Mouse (Mus musculus): ENCODE results near the gene Ndufa4.
"Not testable (repeated sequence)": the region's sequence is repeated elsewhere in the genome, so short reads cannot be mapped to it uniquely, and the experiment has no call there.

Gene Ndufa4

DNA sequence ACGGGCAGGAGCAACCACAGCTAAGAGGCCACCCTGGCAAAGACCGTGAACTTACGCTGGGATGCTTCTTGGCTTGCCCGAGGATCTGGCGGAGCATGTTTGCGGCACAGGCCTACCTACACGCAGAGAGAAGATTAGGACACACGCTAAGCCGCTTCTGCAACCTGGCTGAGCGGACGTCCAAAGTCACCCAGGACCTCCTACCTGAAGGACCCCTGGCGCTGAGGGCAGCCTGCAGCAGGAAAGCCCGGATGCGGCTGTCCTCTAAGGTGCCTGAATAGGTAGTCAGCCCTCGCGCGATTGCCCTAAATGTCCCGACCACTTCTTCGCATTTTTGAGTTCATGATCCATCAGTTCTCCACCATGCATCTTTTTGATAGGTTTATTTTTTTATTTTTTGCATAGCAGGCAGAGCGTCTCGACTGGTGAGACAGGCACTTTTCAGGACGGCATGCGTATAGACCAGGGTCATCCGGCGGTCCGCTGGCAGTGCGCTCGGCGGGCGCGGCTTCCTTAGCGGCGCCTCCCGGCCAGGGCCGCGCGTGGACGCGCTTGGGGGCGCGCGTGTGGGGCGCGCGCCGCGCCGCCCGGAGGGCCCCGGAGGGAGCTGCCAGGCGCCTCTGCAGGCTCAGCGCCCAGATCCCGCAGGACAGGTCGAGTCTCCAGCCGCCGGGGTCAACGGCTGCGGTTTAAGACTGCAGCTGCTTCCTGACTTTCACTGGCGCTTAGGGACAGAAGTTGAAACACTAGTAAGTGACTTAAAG lies at the start of gene Ndufa4, which contains the start of gene Phf14:
TSS of gene Ndufa4 (minus strand) at position 229 of the 764 bp plus-strand sequence.
TSS of gene Phf14 (plus strand) at position 541 of the 764 bp plus-strand sequence.
- peak; percentile 96 for DNase-seq (ENCODE audit: extremely low spot score, low read depth, low spot score)

DNA sequence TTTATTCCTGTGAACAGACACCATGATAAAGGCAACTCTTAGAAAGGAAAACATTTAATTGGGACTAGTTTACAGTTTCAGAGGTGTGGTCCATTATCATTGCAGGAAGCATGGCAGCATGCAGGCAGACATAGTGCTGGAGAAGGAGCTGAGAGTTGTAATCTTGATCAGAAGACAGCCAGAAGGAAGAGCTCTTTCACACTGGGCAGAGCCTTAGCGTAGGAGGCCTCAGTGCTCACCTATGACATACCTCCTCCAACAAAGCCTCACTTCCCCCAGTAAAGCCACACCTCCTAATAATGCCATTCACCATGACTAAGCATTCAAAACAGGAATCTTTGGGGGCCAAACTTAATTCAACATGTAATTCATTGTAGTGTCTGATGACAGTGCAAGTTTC lies 40.8 kb upstream of the Ndufa4 start:
- no peak for DNase-seq (ENCODE audit: extremely low spot score, low read depth, low spot score)

DNA sequence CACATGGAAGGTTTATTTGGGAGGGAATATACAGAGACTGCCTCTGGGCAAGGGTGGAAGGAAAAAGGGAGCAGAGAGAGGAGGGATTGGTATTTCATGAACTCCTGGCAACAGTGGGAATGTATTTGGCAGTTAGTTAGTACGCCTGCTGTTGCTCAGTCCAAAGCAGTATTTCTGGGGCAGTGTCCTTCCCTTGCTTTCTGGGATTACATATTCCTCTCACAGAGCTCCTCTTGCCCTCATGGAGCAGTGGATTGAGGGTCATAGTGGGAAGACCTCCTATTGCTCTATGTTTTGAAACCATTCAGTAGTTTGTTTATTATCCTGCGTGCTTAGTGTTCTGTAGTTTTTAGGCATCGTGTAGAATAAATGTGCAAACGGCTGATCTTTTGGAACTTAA lies 34.8 kb upstream of the Ndufa4 start:
- no peak for DNase-seq (ENCODE audit: extremely low spot score, low read depth, low spot score)

- no peak for DNase-seq (ENCODE audit: extremely low spot score, low read depth, low spot score)
These were observed 33.6 kb upstream of the Ndufa4 start for GRCm38 (mm10) chr6:11940895-11941294.

DNA sequence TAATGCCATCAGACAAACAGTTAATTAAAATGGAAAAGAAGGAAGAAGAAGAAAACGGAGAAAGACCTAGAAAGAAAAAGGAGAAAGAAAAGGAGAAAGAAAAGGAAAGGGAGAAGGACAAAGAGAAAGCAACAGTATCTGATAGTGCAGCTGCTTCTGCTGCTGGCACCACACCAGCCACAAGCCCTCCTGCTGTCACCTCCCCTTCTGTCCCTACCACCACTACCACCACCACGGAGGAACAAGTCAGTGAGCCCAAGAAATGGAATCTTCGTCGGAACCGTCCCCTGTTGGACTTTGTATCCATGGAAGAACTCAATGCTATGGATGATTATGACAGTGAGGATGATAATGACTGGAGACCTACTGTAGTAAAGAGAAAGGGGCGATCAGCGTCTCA lies 26.1 kb upstream of the Ndufa4 start:
- no peak for DNase-seq (ENCODE audit: extremely low spot score, low read depth, low spot score)

DNA sequence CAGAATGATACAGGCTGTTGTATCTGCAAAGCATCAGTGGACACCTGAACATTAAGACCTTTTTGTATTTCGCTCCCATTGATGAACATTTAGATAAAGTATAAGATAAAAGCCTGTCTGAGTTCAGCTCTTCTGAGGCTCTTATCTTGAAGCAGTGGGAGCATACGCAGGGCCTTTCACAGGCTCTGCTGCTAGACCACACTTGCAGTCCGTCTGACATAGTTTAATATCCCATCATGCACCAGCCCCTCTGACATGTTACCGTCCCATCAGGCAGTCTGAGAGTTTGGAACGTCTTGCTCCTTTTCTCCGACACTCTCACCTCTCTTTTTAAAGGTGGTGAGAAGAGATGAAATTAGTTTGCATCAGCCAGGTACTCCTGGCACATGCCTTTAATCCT lies 20.2 kb upstream of the Ndufa4 start:
- no peak for DNase-seq (ENCODE audit: extremely low spot score, low read depth, low spot score)

DNA sequence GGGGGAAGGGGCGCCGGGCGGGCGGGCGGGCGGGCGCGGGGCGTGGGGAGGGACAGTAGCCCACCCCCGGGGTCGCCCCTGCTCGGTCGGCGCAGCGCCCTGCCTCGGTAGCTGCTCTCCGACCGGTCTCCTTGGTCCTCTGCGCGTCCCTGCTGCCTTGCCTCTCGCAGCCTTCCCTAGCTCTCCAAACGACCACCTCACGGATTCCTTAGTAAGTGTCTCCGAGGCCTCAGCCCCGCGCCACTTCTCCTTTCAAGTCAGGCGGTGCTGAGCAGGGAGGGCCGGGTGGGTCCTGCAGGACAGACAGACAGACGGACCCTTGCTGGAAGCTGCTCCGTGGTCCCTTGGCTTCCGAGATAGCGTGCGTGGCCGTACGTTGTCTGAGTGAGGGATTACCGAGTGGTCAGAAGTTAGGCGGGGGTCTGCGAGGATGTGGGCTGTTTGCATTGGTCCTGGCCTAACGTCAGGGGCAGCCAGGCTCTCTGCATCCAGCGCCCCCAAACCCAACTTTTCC lies 18.8 kb upstream of the Ndufa4 start:
- no peak for DNase-seq (ENCODE audit: extremely low spot score, low read depth, low spot score)

GRCm38 (mm10) chr6:11925496-11926041 lies 18.3 kb upstream of the Ndufa4 start:
- DNase-seq (ENCODE audit: extremely low spot score, low read depth, low spot score): peak; percentile 67

DNA sequence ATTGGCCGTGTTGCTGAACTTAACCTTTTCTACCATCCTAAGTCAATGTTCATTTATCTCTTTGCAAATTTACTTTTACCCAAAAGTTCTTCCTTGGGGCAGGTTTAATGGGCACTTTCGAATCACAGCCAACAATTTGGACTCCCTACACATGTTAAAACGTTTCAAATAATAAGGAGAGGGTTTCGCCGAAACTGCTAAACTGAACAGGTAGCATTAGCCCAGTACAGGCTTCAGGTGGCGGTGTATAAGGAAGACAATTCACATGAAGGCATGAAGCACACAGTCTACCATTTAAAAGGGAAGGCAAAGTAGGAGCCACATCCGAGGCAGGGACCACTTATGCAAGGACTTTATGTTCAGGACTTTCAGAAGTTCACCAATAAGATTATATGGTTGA lies 873 bp upstream of the Ndufa4 start:
- no peak for DNase-seq (ENCODE audit: extremely low spot score, low read depth, low spot score)

DNA sequence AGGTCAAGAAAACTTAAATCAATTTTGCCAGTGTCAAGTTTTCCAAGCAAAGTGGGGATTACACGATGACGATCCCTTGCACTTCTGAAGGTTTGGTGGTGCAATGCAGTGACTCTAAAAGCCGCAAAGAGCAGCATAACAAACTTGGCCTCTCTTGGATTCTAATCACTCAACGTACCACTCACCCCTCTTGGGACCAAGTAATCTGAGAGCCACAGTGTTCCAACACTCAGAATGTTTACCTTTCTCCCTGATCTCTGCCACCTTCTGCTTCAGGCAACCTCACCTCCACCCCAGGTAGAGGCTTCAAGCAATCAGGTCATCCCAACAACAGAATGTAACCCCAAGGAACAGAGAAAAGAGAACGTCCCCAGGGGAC lies 418 bp downstream of the Ndufa4 start:
- DNase-seq (ENCODE audit: extremely low spot score, low read depth, low spot score): no peak

- DNase-seq (ENCODE audit: extremely low spot score, low read depth, low spot score): no peak
These were observed 6.4 kb downstream of the Ndufa4 start for GRCm38 (mm10) chr6:11900809-11901310.

GRCm38 (mm10) chr6:11875364-11875763 lies 31.9 kb downstream of the Ndufa4 start:
- DNase-seq (ENCODE audit: extremely low spot score, low read depth, low spot score): not testable (repeated sequence)

Measured in hindlimb bud, embryonic 11.5 days (tissue).